Mouse (Mus musculus): ENCODE results near the gene Olfr666. TPM values are rescaled to one million over a fixed set of nuclear protein-coding genes. Genes with fewer than 3 reads are reported as not detected.

Olfr666 gene
- total RNA-seq (2023) = not detected in 2 replicates

DNA sequence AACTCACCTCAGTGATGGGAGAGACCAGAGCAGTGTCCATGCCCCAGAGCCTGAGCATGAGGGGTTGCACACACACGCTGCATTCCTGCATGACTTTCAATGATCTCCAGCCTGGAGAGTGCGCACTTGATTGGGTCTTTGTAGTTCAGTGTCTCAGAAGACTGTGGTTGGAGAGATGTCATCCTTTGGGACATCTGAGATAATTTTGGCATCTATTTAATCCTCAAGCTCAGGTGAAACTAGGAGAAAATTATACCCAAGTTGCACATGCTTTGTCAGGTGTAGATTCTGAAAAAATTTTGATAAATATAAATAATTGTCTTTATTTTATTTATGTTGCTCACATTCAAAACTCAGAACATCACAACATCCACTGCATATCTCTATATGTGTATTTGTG lies at the start of gene Olfr666:
Gene Olfr666, minus strand, starts transcription at position 101 of the 400 bp plus-strand sequence.

DNA sequence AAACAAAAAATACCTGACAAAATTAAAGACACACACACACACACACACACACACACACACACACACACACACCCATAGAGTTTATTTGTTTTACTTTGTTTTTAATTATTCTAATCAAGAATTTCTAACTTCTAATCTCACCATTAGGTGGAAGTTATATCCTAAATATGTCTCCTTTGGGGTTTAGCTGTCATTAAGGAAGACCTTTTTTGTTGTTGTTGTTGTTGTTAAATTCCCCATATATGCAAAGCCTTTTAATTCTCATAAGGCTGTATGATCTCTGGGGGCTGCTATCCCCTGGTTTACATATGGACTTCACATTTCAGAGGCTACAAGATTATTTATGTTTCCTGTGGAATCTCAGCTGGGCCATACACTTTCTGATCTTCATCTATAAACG lies 38.2 kb upstream of the Olfr666 start, which contains the start of gene Olfr669:
Gene Olfr669, plus strand, starts transcription at position 301 of the 400 bp plus-strand sequence.

DNA sequence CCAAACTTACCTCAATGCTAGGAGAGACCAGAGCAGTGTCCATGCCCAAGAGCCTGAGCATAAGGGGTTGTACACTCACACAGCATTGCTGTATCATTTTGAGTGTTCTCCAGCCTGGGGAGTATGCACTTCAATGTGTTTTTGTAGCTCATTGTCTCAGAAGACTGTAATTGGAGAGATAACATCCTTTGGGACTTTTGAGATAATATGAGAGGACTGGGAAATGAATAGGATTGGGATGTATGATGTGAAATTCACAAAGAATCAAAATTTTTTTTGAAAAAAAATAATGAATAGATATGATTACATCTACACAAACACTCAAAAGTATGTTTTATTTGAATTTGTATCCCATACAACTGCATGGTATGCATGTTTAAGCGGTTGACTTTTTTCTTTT lies 32.2 kb upstream of the Olfr666 start, which contains the start of gene Olfr668:
Gene Olfr668, minus strand, starts transcription at position 101 of the 400 bp plus-strand sequence.

DNA sequence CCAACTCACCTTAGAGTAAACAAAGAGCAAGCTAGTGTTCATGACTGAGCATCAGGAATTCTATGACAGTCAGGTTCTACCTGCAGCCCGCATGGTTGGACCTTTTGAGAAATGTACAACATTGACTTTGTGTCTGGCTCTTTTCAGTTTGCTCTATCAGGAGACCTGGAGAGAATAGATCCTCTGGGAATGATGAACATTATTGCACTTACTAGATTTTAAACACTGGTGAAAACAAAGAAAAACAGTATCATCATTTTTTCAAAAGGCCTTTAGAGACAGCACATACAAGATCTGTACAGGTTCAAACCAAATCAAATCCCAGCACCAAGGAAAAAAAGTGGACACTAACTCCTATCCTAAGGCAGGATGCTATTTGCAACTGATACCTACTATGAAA lies 25.6 kb upstream of the Olfr666 start, which contains the start of gene Olfr667:
Gene Olfr667, minus strand, starts transcription at position 101 of the 400 bp plus-strand sequence.

DNA sequence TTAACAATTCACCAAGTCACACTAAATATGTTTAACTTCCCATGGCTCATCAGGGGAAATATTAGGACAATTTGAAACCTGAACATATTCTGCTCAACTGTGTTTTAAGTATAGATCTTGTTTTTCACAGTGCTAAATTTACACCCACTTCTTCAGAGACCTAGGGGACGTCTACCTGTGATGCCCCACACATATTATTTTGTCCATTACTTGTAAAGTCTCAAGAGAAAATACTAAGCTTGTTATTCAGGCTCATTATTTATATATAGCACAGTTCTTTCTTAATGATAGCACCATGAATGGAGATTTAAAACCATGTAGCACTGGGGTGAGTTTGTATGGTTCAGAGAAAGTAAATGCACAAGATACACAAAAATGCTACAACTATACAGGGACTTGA lies 18.0 kb downstream of the Olfr666 start, which contains the start of gene Olfr665:
Gene Olfr665, plus strand, starts transcription at position 301 of the 400 bp plus-strand sequence.

DNA sequence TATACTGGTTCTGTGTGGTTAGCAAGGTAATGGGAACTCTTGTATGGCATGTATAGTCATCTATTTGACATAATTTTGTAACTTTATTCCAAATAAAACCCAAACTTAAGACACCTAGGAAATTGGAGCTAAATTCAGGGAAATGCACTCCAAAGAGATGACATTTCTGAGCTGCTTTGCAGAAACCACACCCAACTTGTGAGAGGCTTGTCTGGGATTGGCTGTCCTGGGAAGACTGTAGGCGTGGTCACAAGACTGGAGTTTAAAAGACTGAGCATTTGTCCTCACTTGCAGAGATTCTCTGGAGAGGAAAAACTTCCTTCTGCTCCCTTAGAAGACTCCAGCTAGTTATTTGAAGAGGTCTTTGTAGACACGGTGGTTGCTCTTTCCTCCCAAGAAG lies 39.0 kb downstream of the Olfr666 start, which contains the start of gene Usp17la:
Gene Usp17la, plus strand, starts transcription at position 301 of the 400 bp plus-strand sequence.

DNA sequence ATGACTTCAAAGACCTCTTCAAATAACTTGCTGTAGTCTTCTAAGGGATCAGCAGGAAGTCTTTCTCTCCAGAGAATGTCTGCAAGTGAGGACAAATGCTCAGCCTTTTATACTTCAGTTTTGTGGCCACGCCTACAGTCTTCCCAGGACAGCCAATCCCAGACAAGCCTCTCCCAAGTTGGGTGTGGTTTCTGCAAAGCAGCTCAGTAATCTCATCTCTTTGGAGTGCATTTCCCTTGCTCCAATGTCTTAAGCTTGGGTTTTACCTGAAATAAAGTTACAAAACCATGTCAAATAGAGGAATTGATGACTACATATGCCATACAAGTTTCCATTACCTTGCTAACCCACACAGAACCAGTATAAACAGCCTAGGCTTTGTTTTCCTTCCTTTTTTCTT lies 53.2 kb downstream of the Olfr666 start, which contains the start of gene Usp17lb:
Gene Usp17lb, minus strand, starts transcription at position 101 of the 400 bp plus-strand sequence.

Other genes with a start within 250 kb of the Olfr666 start
- not detected in 2 replicates for gene Olfr658, start 248.6 kb downstream of the Olfr666 start, total RNA-seq (2023)
- gene Olfr659, start 229.2 kb downstream of the Olfr666 start, total RNA-seq (2023) = not detected in 2 replicates
- gene Olfr661, start 209.5 kb downstream of the Olfr666 start, total RNA-seq (2023) = not detected in 2 replicates
- gene Usp17le, start 118.5 kb downstream of the Olfr666 start, total RNA-seq (2023) = not detected in 2 replicates
- gene Usp17lb, start 53.3 kb downstream of the Olfr666 start, total RNA-seq (2023) = 0.47 and 0.57 TPM in 2 replicates
- not detected in 2 replicates for gene Usp17la, start 38.9 kb downstream of the Olfr666 start, total RNA-seq (2023)
- gene Olfr665, start 17.9 kb downstream of the Olfr666 start, total RNA-seq (2023) = not detected in 2 replicates
- gene Olfr667, start 25.5 kb upstream of the Olfr666 start, total RNA-seq (2023) = not detected in 2 replicates
- not detected in 2 replicates for gene Olfr668, start 32.1 kb upstream of the Olfr666 start, total RNA-seq (2023)
- not detected in 2 replicates for gene Olfr669, start 38.3 kb upstream of the Olfr666 start, total RNA-seq (2023)
- gene Olfr670, start 66.7 kb upstream of the Olfr666 start, total RNA-seq (2023) = not detected in 2 replicates
- not detected in 2 replicates for gene Olfr671, start 83.2 kb upstream of the Olfr666 start, total RNA-seq (2023)
- gene Olfr672, start 106.1 kb upstream of the Olfr666 start, total RNA-seq (2023) = not detected in 2 replicates
- gene Olfr675, start 132.5 kb upstream of the Olfr666 start, total RNA-seq (2023) = not detected in 2 replicates
- not detected in 2 replicates for gene Olfr676, start 136.7 kb upstream of the Olfr666 start, total RNA-seq (2023)
- gene Olfr677, start 155.4 kb upstream of the Olfr666 start, total RNA-seq (2023) = not detected in 2 replicates
- not detected in 2 replicates for gene Olfr678, start 168.5 kb upstream of the Olfr666 start, total RNA-seq (2023)
- gene Olfr679, start 185.3 kb upstream of the Olfr666 start, total RNA-seq (2023) = not detected in 2 replicates
- gene Olfr680-ps1, start 196.9 kb upstream of the Olfr666 start, total RNA-seq (2023) = not detected in 2 replicates
- gene Olfr681, start 220.9 kb upstream of the Olfr666 start, total RNA-seq (2023) = not detected in 2 replicates

Data from neutrophil, adult 65 days (primary cell).